Mouse (Mus musculus): ENCODE measurements at regions not wholly inside any gene's neighbourhood (a gene's known extent, or its start where the extent isn't known, plus 50 kb on each side); places are given as distances from the start of the nearest gene placed in this dataset.
A peak's percentile ranks its signal among the peaks of the same experiment; 100 is the strongest.

DNA sequence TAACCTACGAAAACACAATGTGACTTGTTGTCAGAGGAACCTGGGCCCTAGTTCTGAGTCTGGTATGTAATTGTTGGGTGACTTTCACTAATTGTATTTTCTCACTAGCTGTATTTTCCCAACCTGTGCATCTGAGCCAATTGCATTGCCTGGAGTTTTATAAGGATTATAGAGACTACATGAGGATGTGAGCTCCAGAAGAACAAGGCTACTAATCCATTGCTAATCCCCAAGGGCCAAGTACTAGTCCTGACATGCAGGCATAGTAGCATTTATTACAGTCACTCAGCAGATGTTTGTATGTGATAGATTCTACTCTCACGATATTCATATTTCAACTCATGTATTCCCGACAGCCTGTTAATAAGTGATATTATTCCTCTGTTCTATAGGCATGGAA lies 2481.1 kb upstream of the Gm7489 start:
- DNase-seq, result no peak

- no peak for DNase-seq
These were observed 2474.9 kb upstream of the Gm7489 start for GRCm38 (mm10) chr15:51409791-51410308.

GRCm38 (mm10) chr15:51411966-51412365 lies 2472.7 kb upstream of the Gm7489 start:
- no peak for DNase-seq

- peak; percentile 2 for DNase-seq
These were observed 2442.1 kb upstream of the Gm7489 start for GRCm38 (mm10) chr15:51442606-51443005.

GRCm38 (mm10) chr15:51469895-51470294 lies 2414.8 kb upstream of the Gm7489 start:
- no peak for DNase-seq

GRCm38 (mm10) chr15:51471143-51471542 lies 2413.6 kb upstream of the Gm7489 start:
- no peak for DNase-seq

- no peak for DNase-seq
These were observed 2412.7 kb upstream of the Gm7489 start for GRCm38 (mm10) chr15:51472049-51472448.

- no peak for DNase-seq
These were observed 2402.8 kb upstream of the Gm7489 start for GRCm38 (mm10) chr15:51481856-51482255.

DNA sequence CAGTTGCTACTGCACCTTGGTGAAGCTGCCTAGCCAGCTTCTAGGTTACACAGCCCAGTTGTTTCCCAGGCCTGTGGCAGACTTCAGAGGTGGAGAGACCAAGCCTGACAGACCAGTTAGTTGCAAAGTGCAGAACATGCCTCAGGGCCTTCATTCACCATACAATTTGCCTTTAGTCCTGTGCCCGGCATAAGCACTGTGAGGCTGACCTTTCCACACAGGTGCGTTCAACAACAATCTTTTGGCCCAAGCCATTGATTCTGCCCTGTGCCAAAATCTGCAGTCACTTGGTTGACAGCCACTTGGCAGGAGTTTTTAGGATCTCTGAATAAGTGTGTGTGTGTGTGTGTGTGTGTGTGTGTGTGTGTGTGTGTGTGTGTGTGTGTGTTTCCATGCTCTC lies 2400.5 kb upstream of the Gm7489 start:
- peak; percentile 19 for DNase-seq

- DNase-seq, result no peak
These were observed 2399.2 kb upstream of the Gm7489 start for GRCm38 (mm10) chr15:51485554-51485953.

DNA sequence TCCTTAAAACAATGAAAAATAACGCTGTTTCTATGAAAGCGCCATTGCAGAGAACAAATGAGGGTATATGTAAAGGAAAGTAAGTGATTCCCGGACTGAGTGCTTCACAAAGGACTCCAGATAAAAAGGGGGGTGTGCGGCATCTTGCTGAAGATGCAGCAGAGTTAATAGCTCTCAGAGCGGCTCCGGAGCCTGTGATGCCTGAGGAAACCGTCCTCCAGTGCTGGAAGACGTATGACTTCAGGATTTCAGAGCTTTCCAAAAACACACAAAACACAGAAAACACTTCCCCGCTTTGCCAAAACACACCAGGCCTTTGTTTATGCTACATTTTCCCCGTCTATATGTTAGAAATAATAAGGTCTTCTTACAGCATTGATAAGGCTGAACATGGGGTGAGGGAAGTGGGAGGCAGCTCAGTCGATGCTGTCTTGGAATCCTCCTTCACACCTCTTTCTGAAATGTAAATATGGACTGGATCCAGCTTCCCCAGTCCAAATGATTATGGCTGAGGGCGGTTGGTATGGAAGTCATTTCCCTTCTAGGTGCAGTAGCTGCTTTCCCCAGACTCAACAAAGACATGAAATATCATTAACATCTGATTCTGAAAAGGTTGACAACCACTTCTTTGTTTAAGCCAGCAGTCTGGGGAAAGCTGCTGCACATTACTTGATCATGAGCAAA lies 2382.5 kb upstream of the Gm7489 start:
- no peak for DNase-seq

DNA sequence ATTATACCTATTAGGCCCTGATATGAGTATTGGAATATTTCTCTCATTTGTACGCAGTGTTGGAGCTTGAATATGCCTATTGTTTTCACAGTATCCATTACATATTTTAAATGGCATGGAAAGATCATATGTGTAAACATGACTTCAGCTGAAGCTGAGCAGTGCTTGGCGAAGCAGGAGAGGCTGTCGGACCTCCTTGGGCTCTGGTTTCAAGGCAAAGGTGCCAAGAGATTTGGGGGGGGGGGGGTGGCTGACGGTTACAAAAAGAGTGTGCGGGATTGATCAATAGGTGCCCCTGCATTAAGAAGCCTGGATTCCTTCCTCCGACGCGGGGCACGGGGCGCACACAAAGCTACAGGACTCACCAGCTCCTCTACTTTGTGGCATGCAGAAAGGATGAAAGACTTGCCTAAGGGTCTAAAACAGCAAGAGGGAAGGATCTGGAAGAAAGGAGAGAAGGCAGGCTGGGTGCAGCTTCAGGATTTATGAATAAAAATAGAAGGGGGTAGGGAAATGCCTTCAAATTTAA lies 2381.9 kb upstream of the Gm7489 start:
- no peak for DNase-seq

- DNase-seq, result no peak
These were observed 2381.4 kb upstream of the Gm7489 start for GRCm38 (mm10) chr15:51503341-51503740.

GRCm38 (mm10) chr15:51504016-51504760 lies 2380.5 kb upstream of the Gm7489 start:
- DNase-seq, result no peak

GRCm38 (mm10) chr15:51504789-51505188 lies 2379.9 kb upstream of the Gm7489 start:
- no peak for DNase-seq

GRCm38 (mm10) chr15:51507126-51507525 lies 2377.6 kb upstream of the Gm7489 start:
- no peak for DNase-seq

DNA sequence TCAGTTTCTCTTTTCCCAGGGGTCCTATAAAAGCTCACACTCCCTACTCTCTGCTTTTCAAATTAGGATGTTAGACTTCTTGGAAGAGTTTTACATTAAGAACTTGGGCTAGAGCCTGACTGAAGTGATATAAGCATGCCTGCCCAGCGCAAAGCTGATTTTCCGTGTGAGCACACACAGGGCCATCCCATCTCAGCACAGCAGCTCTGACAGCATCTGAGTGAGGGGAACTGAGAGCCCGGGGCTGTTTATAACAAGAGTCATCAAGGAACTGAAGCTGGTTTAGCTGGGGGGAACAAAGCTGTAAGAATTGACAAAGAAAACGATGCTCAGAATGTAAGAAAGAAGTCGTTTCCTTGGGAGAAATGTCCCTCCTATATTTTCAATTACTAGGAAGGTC lies 2373.4 kb upstream of the Gm7489 start:
- DNase-seq, result no peak

- peak; percentile 2 for DNase-seq
These were observed 2348.4 kb upstream of the Gm7489 start for GRCm38 (mm10) chr15:51536317-51536716.

- peak; percentile 12 for DNase-seq
These were observed 2333.4 kb upstream of the Gm7489 start for GRCm38 (mm10) chr15:51551216-51551775.

DNA sequence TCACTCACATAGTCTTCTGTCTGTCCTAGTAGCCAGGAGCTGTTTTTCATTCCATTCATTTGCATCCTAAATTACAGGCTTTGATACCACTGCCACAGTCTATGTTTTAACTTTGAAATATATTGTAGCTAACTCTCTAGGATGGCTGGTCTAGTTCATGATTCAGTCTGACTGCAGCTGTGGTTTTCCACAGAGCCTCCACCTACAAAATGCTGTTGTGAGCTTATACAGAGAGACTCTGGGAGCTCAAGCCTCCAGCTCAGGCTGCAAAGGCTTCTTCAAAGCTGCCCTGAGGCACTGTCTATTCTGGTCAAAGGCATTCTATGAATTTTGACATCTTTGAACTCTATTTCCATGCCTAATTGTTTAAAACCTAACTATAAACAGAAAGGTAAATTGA lies 2326.5 kb upstream of the Gm7489 start:
- DNase-seq, result no peak

DNA sequence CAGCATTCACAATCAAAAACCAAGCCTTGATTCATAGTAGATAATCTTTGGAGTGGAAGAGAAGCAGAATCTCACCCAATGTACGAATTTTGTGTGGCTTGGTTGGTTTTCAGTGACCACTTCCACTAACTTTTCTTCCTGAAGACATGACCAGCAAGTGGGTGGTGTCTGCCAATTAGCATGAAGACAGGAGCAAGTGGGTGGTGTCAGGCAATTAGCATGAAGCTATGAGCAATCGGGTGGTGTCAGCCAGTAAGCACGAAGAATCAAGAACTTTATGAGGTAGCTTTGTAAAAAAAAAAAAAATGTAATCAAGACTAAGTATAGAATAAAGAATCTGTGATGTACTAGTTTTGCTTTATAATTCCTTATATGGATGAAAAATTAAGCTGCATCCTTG lies 2319.2 kb upstream of the Gm7489 start:
- DNase-seq, result no peak

- DNase-seq, result no peak
These were observed 2314.1 kb upstream of the Gm7489 start for GRCm38 (mm10) chr15:51570631-51571030.

- peak; percentile 7 for DNase-seq
These were observed 2310.1 kb upstream of the Gm7489 start for GRCm38 (mm10) chr15:51574538-51575105.
